Mouse (Mus musculus) neural tube, embryonic 11.5 days (tissue): ENCODE results near the gene Ggct. TPM values are rescaled to one million over a fixed set of nuclear protein-coding genes. Genes with fewer than 3 reads are reported as not detected.

Source experiments
- ATAC-seq: fragments of 200-750 bp; cut with Nextera tagmentation; 2 replicates; pipeline ENCODE4 v1.8.0; 2017; ENCODE audit warnings: moderate number of reproducible peaks, mild to moderate bottlenecking, moderate TSS enrichment, moderate library complexity; ENCODE audit not compliant: insufficient read depth, low FRiP score, low TSS enrichment
- DNase-seq: peaks from one replicate; pipeline ENCODE4 v3.0.0-alpha.2; 2015; ENCODE audit warnings: low spot score
- H3K27ac ChIP-seq: fragments of 300-500 bp; sonication (generic); 2 replicates; pipeline ENCODE4 v1.5.1; 2014; ENCODE audit warnings: low read depth, mild to moderate bottlenecking, low read length
- H3K27me3 ChIP-seq: fragments of 300-500 bp; sonication (generic); 2 replicates; pipeline ENCODE4 v1.6.1; 2014; ENCODE audit warnings: mild to moderate bottlenecking, low read length, mixed read lengths; ENCODE audit not compliant: control insufficient read depth, insufficient read depth
- H3K36me3 ChIP-seq: fragments of 300-500 bp; sonication (generic); 2 replicates; pipeline ENCODE4 v1.6.1; 2014; ENCODE audit warnings: mild to moderate bottlenecking, low read length, moderate library complexity, mixed read lengths; ENCODE audit not compliant: control insufficient read depth, insufficient read depth
- H3K4me1 ChIP-seq: fragments of 300-500 bp; sonication (generic); 2 replicates; pipeline ENCODE4 v1.6.1; 2014; ENCODE audit warnings: low read length, mixed read lengths; ENCODE audit not compliant: control insufficient read depth, insufficient read depth
- H3K4me2 ChIP-seq: fragments of 300-500 bp; sonication (generic); 2 replicates; pipeline ENCODE4 v1.6.1; 2014; ENCODE audit warnings: low read depth, mild to moderate bottlenecking, moderate library complexity
- H3K4me3 ChIP-seq: fragments of 300-500 bp; sonication (generic); 2 replicates; pipeline ENCODE4 v1.5.1; 2014; ENCODE audit warnings: low read depth, low read length
- H3K9ac ChIP-seq: fragments of 300-500 bp; sonication (generic); 2 replicates; pipeline ENCODE4 v1.6.1; 2014; ENCODE audit warnings: mild to moderate bottlenecking, low read length
- H3K9me3 ChIP-seq: fragments of 300-500 bp; sonication (generic); 2 replicates; pipeline ENCODE4 v1.6.1; 2016; ENCODE audit warnings: low read length; ENCODE audit not compliant: control insufficient read depth
- WGBS: fragments of 180-500 bp; shearing (Covaris S2); extraction: QIAGEN DNeasy Blood & Tissue Kit; methylation state at CpG from one replicate; pipeline ENCODE4 v1.1.7; 2014; 5-methylcytosine and 5-hydroxymethylcytosine counted together
- polyA plus RNA-seq: library from polyadenylated mRNA; unstranded; fragments of >200 nt; fragmentation: Nextera tagmentation; extraction: Ambion mirVana; gene quantifications from 2 replicates; pipeline ENCODE4 v1.2.1, GENCODE M21; 2014

Ggct gene
- 13.2 and 15.4 TPM in 2 replicates for polyA plus RNA-seq

- WGBS: under 1% methylated on average over 41 of the region's 41 CpGs
- Histone ChIP-seq H3K27me3 (no peaks in the 10 kb centered on the region), H3K4me2 (peak within 1 kb of the TSS; percentile 86), H3K9ac (peak within 1 kb of the TSS; percentile 60), H3K4me1 (0 out of 2 replicates have a peak, but pooled peaks cover 2% of the 10 kb centered on the region), H3K36me3 (no peaks in the 10 kb centered on the region), H3K4me3 (peak within 1 kb of the TSS; percentile 51), H3K9me3 (no peaks in the 10 kb centered on the region), H3K27ac (0 out of 2 replicates have a peak within 1 kb of the TSS, but pooled peaks have one; percentile 20)
- DNase-seq (peak; percentile 98), ATAC-seq (peak; percentile 100)
Observed at GRCm38 (mm10) chr6:54992734-54993260, at the start of gene Ggct. Gene Ggct, minus strand, starts transcription at chr6:54992950.

GRCm38 (mm10) chr6:55040031-55040430 is 47.3 kb upstream of the Ggct start:
- 83% methylated on average over 1 of the region's 1 CpGs for WGBS
- H3K9me3 ChIP-seq: no peaks in the 10 kb centered on the region
- no peak overlapping the region for H3K4me2 ChIP-seq
- no peak overlapping the region for H3K4me3 ChIP-seq
- H3K27me3 ChIP-seq: no peaks in the 10 kb centered on the region
- H3K4me1 ChIP-seq: peaks cover 6% of the 10 kb centered on the region
- DNase-seq (no peak), ATAC-seq (no peak)
- H3K36me3 ChIP-seq: no peaks in the 10 kb centered on the region
- H3K9ac ChIP-seq: no peak overlapping the region
- H3K27ac ChIP-seq: no peak overlapping the region

DNA sequence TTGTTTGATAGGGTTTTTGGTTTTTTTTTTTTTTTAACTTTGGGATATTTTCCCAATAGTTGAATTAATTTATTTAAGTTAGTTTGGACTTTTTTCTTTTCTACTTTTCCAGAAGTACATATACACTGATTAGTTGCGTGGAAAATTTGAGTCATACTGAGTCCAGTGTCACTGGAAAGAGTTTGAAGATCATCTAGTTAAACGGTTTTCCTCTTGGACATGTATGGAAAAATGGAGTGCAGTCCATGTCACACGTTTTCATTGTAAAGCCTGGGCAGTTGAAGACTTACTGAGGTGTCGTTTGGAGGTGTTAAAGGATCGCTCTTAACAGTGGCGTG is 46.7 kb upstream of the Ggct start:
- 73% methylated on average over 6 of the region's 6 CpGs for WGBS
- DNase-seq (no peak), ATAC-seq (no peak)
- Histone ChIP-seq H3K9ac (no peak overlapping the region), H3K4me3 (peak overlapping the region; percentile 94), H3K36me3 (no peaks in the 10 kb centered on the region), H3K4me2 (peak overlapping the region; percentile 81), H3K4me1 (peaks cover 6% of the 10 kb centered on the region), H3K27me3 (no peaks in the 10 kb centered on the region), H3K27ac (no peak overlapping the region), H3K9me3 (no peaks in the 10 kb centered on the region)

GRCm38 (mm10) chr6:55038671-55039445 is 46.1 kb upstream of the Ggct start:
- WGBS: 5% methylated on average over 12 of the region's 12 CpGs
- peak overlapping the region; percentile 92 for H3K27ac ChIP-seq
- ATAC-seq: 0 out of 2 replicates have a peak, but pooled peaks have one; percentile 33

DNA sequence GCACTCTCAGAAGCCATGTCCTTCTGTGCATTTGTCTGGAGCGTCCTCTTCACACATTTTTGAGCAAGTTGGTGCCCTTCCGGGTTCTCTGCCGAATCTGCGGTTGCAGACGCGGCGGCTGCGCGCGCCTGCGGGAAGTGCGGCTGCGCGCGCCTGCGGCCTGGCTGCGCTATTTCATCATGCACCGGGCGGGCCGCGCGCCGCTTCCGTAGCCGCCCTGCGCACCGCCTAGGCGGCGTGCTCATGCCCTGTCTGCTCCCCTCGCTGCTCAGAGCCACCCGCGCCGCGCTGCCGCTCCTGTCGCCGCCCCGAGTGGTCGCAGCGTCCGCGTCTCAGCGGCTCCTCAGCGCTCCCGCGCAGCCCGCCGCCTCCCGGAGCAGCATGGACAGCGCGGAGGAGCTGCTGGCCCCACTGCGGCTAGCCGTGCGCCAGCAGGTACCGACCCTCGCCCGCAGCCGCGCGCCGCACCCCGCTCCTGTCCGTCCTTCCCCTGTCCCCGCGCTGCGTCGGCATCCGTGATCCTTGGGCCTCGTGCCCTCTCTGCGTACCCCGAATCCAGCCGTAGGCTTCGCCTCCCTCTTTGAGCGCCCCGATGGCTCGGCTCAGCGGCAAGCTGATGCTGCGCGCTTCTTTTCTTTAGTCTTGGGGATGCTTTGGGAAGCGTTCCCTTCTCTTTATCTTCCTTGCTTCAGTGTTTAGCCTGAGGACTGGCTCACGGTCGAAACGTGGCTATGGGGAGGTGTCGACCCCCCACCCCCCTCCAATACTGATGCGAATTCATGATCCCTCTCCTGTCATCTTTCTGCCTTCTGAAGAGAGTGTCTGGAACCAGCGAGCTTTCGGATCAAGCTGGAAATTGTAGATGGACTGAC is 45.3 kb upstream of the Ggct start, which contains the start of gene Gars:
Gene Gars (plus strand): TSS at position 209 of the 872 bp plus-strand sequence.
- WGBS: under 1% methylated on average over 82 of the region's 87 CpGs
- ATAC-seq (peak; percentile 95), DNase-seq (peak; percentile 94)
- H3K27me3 ChIP-seq: no peaks in the 10 kb centered on the region
- peak within 1 kb of the TSS; percentile 94 for H3K4me3 ChIP-seq
- no peaks in the 10 kb centered on the region for H3K9me3 ChIP-seq
- no peaks in the 10 kb centered on the region for H3K36me3 ChIP-seq
- H3K27ac ChIP-seq: peak within 1 kb of the TSS; percentile 92
- peak within 1 kb of the TSS; percentile 96 for H3K9ac ChIP-seq
- peak within 1 kb of the TSS; percentile 81 for H3K4me2 ChIP-seq
- H3K4me1 ChIP-seq: peaks cover 6% of the 10 kb centered on the region

More at GRCm38 (mm10) chr6:55038671-55039445, 46.1 kb upstream of the Ggct start:
- Histone ChIP-seq H3K4me3 (peak overlapping the region; percentile 94), H3K27me3 (no peaks in the 10 kb centered on the region), H3K4me2 (peak overlapping the region; percentile 81), H3K9me3 (no peaks in the 10 kb centered on the region), H3K4me1 (peaks cover 6% of the 10 kb centered on the region), H3K36me3 (no peaks in the 10 kb centered on the region), H3K9ac (peak overlapping the region; percentile 96)
- DNase-seq: peak; percentile 27

- WGBS: 91% methylated on average over 4 of the region's 4 CpGs
- no peaks in the 10 kb centered on the region for H3K36me3 ChIP-seq
- no peaks in the 10 kb centered on the region for H3K9me3 ChIP-seq
- H3K4me2 ChIP-seq: no peak overlapping the region
- no peak overlapping the region for H3K9ac ChIP-seq
- DNase-seq: no peak
- H3K27ac ChIP-seq: no peak overlapping the region
- peaks cover 6% of the 10 kb centered on the region for H3K4me1 ChIP-seq
- no peak overlapping the region for H3K4me3 ChIP-seq
- no peak for ATAC-seq
- H3K27me3 ChIP-seq: no peaks in the 10 kb centered on the region
Observed at GRCm38 (mm10) chr6:55036731-55037130, 44.0 kb upstream of the Ggct start.

GRCm38 (mm10) chr6:55027642-55028041 is 34.9 kb upstream of the Ggct start:
- Histone ChIP-seq H3K4me2 (no peak overlapping the region), H3K9me3 (no peaks in the 10 kb centered on the region), H3K27ac (no peak overlapping the region), H3K36me3 (no peaks in the 10 kb centered on the region), H3K27me3 (no peaks in the 10 kb centered on the region), H3K4me1 (no peaks in the 10 kb centered on the region), H3K9ac (no peak overlapping the region), H3K4me3 (no peak overlapping the region)
- no peak for DNase-seq
- ATAC-seq: no peak
- 100% methylated on average over 2 of the region's 2 CpGs for WGBS

DNA sequence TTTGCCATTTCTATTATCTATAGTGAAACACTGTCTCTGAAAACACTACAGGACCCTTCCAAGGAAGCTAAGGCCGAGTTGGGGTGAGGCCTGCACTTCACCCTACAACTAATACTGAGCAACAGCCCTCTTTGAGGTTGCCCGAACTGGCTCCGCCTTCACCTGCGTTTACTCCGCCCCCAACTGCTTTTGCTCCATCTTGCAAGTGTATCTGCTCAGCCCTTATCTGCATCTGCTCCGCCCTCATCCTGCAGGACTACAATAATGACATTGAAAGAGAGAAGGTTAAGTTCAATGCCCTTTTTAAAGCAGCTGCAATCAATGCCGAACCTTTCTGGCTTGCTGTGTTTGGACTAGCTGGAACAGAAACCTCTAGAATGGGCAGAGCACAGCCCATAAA is 29.1 kb upstream of the Ggct start:
- no peaks in the 10 kb centered on the region for H3K36me3 ChIP-seq
- no peak overlapping the region for H3K9ac ChIP-seq
- H3K27me3 ChIP-seq: no peaks in the 10 kb centered on the region
- H3K27ac ChIP-seq: no peak overlapping the region
- no peak for ATAC-seq
- no peak for DNase-seq
- 89% methylated on average over 7 of the region's 7 CpGs for WGBS
- H3K4me2 ChIP-seq: no peak overlapping the region
- H3K9me3 ChIP-seq: no peaks in the 10 kb centered on the region
- H3K4me3 ChIP-seq: no peak overlapping the region
- no peaks in the 10 kb centered on the region for H3K4me1 ChIP-seq
